ENCODE assay signal across 8 mouse cellular contexts in genomic region chr3:129878405-129879021, GRCm38 (mm10). TPM values are rescaled to one million over a fixed set of nuclear protein-coding genes. Genes with fewer than 3 reads are reported as not detected.
DNase-seq lines count a peak whose midpoint lies in the region; ATAC-seq lines count a peak whose summit lies in the region.

Gene Pla2g12a, plus strand, starts transcription at chr3:129878606.

- peak within 1 kb of the TSS; percentile 84 for H3K9ac ChIP-seq in intestine, embryonic 16.5 days (ENCODE audit: low read depth, low read length)

- intact Hi-C loops in left cerebral cortex, postnatal 25 days (cut with DNase I): loop anchor here (1.0 kb wide), 1 partner anchor 47 kb away; the partner anchor contains the start of gene Gar1

- H3K27ac ChIP-seq in embryonic facial prominence, embryonic 10.5 days (replicated peaks): peak within 1 kb of the TSS; percentile 89
- H3K27ac ChIP-seq in intestine, embryonic 16.5 days (ENCODE audit: low read length): peak within 1 kb of the TSS; percentile 81

- DNase-seq in adrenal gland, postnatal 14 days: peak; percentile 97
- peak; percentile 93 for DNase-seq in embryonic facial prominence, embryonic 10.5 days (ENCODE audit: low spot score)
- no peak for DNase-seq in gonadal fat pad, adult 2 months (ENCODE audit: low read depth)
- DNase-seq in left cerebral cortex, postnatal 25 days (ENCODE audit: low spot score in 2 of 2): peak; percentile 94 to 95
- peak; percentile 94 for DNase-seq in mesoderm, embryonic 11.5 days (ENCODE audit: low read depth, low spot score)
- DNase-seq in right cerebral cortex, postnatal 36 days (ENCODE audit: low spot score in 2 of 2): peak; percentile 89
- DNase-seq in urinary bladder, postnatal 4 days (ENCODE audit: low spot score in 2 of 2): peak; percentile 89 to 91

- ATAC-seq in intestine, embryonic 16.5 days: peak; percentile 90

- H3K4me1 ChIP-seq in embryonic facial prominence, embryonic 10.5 days: peaks cover 21% of the 10 kb centered on the region
- peaks cover 4% of the 10 kb centered on the region; the same call in 1 of the 2 replicates for H3K4me1 ChIP-seq in intestine, embryonic 16.5 days (ENCODE audit: control insufficient read depth, insufficient read depth, low read length)

- H3K9me3 ChIP-seq in embryonic facial prominence, embryonic 10.5 days: no peaks in the 10 kb centered on the region
- H3K9me3 ChIP-seq in intestine, embryonic 16.5 days (ENCODE audit: control insufficient read depth, low read length): no peaks in the 10 kb centered on the region

- no peaks in the 10 kb centered on the region for H3K36me3 ChIP-seq in embryonic facial prominence, embryonic 10.5 days (replicated peaks)
- H3K36me3 ChIP-seq in intestine, embryonic 16.5 days (ENCODE audit: control insufficient read depth, insufficient read depth, low read length): no peaks in the 10 kb centered on the region

- peak within 1 kb of the TSS; percentile 87 for H3K4me2 ChIP-seq in intestine, embryonic 16.5 days (ENCODE audit: low read depth, low read length)

- H3K27me3 ChIP-seq in embryonic facial prominence, embryonic 10.5 days (replicated peaks; ENCODE audit: low read depth, poor library complexity, severe bottlenecking): peaks cover 8% of the 10 kb centered on the region; the same call in 1 of the 2 replicates
- no peaks in the 10 kb centered on the region for H3K27me3 ChIP-seq in intestine, embryonic 16.5 days (replicated peaks; ENCODE audit: control insufficient read depth, insufficient read depth, low read length)

- peak within 1 kb of the TSS; percentile 69 for H3K4me3 ChIP-seq in embryonic facial prominence, embryonic 10.5 days
- peak within 1 kb of the TSS; percentile 74 for H3K4me3 ChIP-seq in intestine, embryonic 16.5 days (ENCODE audit: low read length)

- under 1% methylated on average over 66 of the region's 66 CpGs for WGBS in embryonic facial prominence, embryonic 10.5 days
- WGBS in intestine, embryonic 16.5 days: under 1% methylated on average over 66 of the region's 66 CpGs

RNA-seq across cellular contexts. Expression of gene Pla2g12a, which starts in this region (rescaled TPM):
- 56.0 and 62.7 TPM in 2 replicates for total RNA-seq in adrenal gland, postnatal 14 days (2021)
- 25.5 and 28.4 TPM in 2 replicates for polyA plus RNA-seq in embryonic facial prominence, embryonic 10.5 days (2016; fragmentation: Nextera tagmentation; extraction: Ambion mirVana)
- polyA plus RNA-seq in gonadal fat pad, adult 2 months (2012; rRNA removed): 183 and 235 TPM in 2 replicates
- 47.5 and 62.4 TPM in 2 replicates for polyA plus RNA-seq in intestine, embryonic 16.5 days (2015; fragmentation: Nextera tagmentation; extraction: Ambion mirVana)
- total RNA-seq in left cerebral cortex, postnatal 25 days (2021): 10 to 100 TPM; 15.4 to 18.9 TPM
